Mouse (Mus musculus): Measurements from ENCODE around the gene Tenm4.
A peak's percentile ranks its signal among the peaks of the same experiment; 100 is the strongest.

Gene Tenm4

GRCm38 (mm10) chr7:96242328-96243185 lies 71.5 kb downstream of the Tenm4 start:
- DNase-seq (ENCODE audit: low spot score), result no peak

- no peak for DNase-seq (ENCODE audit: low spot score)
Observed at GRCm38 (mm10) chr7:96244796-96245195, 73.8 kb downstream of the Tenm4 start.

DNA sequence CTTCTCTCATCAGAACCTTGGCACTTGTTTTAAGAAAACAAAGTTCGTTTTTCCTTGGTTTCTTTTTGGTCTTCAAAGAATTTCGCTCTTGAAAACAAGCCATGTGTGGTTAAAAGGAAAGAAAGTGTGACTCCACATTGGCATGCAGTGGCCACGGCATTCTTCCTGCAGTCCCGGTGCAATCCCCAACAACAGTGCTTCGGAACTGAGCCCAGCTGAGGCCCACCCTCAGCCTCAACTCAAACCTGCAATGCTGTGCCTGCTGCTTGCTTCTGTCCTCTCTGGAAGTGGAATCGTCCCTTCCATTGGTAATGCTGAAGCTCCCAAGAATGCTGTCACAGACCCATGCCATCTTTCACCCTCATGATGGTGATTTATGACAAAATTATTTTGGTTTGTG lies 88.6 kb downstream of the Tenm4 start:
- no peak for DNase-seq (ENCODE audit: low spot score)

DNA sequence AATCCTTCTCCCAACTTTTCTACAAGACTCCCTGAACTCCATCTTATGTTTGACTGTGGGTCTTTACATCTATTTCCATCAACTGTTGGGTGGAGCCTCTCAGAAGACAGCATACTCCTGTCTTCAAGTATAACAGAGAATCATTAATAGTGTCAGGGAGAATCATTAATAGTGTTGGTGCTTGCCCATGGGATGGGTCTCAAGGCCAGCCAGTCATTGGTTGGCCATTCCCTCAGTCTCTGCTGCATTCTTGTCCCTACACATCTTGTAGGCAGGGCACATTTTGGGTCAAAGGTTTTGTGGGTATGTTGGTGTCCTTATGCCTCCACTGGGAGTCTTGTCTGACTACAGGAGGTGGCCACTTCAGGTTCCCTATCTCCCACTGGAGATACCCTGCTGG lies 91.1 kb downstream of the Tenm4 start:
- DNase-seq (ENCODE audit: low spot score), result no peak

- DNase-seq (ENCODE audit: low spot score), result no peak
Observed at GRCm38 (mm10) chr7:96265941-96266340, 94.9 kb downstream of the Tenm4 start.

DNA sequence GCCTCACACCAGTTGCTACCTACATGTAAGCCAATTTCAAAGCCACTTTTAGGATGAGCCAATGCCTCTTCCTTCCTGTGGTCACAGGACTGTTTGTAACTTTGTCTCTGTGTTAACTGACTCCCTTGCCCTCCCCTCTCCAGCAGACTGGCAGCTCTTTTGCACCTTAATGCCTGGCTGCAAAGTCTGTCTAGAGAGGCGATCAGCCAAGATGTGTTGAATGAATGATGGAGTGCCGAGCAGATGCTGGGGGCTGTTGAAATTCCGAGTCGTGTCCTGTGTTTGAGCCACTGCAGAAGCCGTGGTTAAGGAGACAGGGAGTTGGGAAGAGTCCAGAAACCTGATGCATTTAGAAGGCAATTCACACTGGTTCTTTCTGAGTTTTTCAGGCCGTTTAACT lies 96.2 kb downstream of the Tenm4 start:
- no peak for DNase-seq (ENCODE audit: low spot score)

- DNase-seq (ENCODE audit: low spot score), result no peak
Observed at GRCm38 (mm10) chr7:96270684-96271083, 99.6 kb downstream of the Tenm4 start.

DNA sequence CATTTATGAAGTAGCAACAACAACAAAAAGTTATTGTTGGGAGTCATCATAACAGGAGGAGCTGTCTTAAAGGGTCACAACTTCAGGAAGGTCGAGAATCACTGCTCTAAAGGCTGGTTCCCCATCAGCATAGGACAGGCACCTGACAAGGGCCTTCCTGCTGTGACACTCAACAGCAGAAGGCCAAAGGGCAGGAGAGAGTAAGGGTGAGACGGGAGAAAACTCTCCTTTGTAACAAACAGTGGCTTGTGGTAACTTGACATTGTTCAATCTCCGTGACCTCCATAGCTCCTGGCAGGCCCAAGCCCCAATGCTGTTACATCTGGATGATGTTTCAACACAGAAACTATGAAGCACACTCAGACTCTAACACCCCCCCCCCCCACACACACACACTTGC lies 101.0 kb downstream of the Tenm4 start:
- no peak for DNase-seq (ENCODE audit: low spot score)

DNA sequence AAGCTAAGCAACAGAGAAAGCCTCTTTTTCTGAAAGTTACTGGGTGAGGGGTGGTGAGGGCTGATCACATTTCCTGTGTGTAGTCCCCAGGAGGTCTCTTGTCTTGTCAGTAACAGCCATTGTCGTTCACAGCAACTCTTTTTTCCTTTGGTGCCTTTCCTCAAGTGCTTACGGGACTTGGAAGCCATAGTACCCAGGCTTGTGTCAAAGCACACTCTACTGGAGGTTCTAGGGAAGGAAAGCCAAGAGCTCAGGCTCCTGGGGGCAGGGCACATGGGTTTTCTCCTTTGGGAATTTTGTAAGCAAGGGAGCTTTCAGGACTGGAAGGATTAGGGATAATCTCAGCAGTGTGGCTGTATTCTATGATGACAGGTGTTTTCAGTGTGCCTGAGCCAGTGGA lies 103.4 kb downstream of the Tenm4 start:
- DNase-seq (ENCODE audit: low spot score), result no peak

DNA sequence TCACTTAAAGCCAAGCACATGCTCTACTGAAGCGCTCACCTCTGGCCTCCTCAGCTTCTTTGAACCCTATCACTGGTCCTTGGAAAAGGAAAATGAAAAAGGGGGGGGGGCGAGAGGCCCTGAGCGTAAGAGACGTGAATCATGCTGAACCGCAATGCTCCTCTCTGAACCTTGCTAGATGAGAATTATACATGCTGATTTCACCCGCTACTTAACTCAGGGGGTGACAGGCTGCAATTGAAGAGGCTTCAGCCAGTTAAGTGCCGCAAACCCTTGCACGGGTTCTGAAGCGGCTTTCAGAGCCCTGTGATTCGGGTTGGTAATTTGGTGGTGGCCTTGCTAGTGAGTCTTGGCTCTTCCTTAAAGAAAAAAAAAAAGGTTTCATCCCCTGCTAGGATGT lies 106.5 kb downstream of the Tenm4 start:
- DNase-seq (ENCODE audit: low spot score), result no peak

GRCm38 (mm10) chr7:96278378-96278777 lies 107.3 kb downstream of the Tenm4 start:
- DNase-seq (ENCODE audit: low spot score), result no peak

DNA sequence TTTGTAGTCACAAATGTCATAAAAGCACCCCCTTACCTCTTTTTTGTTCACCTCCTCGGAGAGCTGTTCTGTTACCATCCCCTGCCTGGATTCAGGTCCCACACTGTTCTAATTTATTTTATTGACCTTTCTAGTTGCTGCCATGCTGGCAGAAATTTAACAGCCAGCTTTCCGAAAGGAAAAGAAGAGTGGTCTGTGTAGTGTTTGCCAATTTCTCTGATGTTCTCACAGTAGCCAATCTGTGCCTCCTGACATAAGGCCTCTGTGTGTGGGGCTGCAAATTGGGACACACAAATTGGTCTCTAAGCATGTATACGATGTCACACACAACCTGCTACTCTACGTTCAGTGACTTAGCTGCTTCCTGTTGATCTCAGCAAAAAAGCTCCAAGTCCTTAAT lies 109.7 kb downstream of the Tenm4 start:
- peak; percentile 12 for DNase-seq (ENCODE audit: low spot score)

GRCm38 (mm10) chr7:96290576-96290975 lies 119.5 kb downstream of the Tenm4 start:
- DNase-seq (ENCODE audit: low spot score), result peak; percentile 82

DNA sequence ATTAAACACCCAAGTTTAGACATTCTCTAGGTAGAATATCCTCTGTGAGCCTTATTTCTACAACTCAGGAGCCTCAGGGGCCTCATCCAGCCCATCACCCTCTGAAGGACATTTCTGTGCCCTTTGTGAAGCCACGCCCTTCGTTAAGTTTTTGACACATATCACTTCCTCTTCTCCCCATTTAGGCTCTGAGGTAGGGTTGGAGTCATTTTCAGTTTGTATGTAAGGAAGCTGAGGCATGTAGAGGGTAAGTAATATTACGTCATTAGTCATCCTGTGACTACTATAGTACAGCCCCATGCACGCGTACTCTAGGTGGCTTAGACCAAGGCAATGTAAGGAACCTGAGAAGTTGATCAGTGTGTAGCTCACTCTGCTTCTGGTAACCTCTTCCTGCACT lies 124.9 kb downstream of the Tenm4 start:
- no peak for DNase-seq (ENCODE audit: low spot score)

- DNase-seq (ENCODE audit: low spot score), result no peak
Observed at GRCm38 (mm10) chr7:96300826-96301397, 129.9 kb downstream of the Tenm4 start.

DNA sequence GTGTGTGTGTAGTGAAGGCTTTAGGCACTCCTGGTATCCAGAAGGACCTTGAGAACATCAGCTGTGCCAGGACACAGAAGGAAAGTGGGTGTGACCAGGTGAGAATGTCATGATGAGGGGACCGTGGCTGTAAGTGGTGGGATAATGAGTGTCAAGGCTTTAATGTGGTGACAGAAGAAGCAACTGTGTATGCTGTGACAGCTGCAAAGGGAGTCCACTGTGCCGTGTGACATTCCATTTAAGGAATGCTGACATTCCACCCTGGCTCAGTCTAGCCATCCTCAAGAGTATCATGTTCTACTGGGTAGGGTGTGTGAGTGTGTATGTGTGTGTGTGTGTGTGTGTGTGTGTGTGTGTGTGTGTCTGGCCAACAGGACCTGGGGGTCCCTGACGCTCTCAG lies 130.8 kb downstream of the Tenm4 start:
- no peak for DNase-seq (ENCODE audit: low spot score)

GRCm38 (mm10) chr7:96303963-96304362 lies 132.9 kb downstream of the Tenm4 start:
- DNase-seq (ENCODE audit: low spot score), result no peak

- DNase-seq (ENCODE audit: low spot score), result no peak
Observed at GRCm38 (mm10) chr7:96305382-96305935, 134.4 kb downstream of the Tenm4 start.

DNA sequence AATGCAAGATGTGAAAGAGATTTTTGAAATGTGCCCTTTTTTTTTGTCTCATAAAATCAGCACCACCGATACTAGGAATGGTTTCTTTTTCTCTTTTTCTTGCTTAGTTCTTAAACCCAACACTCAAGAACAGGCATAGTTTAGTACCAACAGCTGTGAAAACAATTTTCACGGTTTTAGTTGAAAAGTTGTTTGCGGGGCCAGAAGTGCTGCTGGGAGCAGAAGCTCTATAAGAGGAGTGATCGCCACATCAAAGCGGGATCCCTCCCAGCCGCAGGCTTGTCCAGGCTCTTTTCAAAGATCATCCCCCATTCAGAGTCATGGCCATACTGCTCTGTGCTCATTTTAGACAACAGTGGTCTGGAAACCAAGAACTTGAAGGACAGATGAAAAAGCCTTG lies 137.1 kb downstream of the Tenm4 start:
- DNase-seq (ENCODE audit: low spot score), result no peak

- DNase-seq (ENCODE audit: low spot score), result no peak
Observed at GRCm38 (mm10) chr7:96329343-96329742, 158.3 kb downstream of the Tenm4 start.

- DNase-seq (ENCODE audit: low spot score), result no peak
Observed at GRCm38 (mm10) chr7:96331186-96331585, 160.1 kb downstream of the Tenm4 start.

GRCm38 (mm10) chr7:96334361-96334760 lies 163.3 kb downstream of the Tenm4 start:
- no peak for DNase-seq (ENCODE audit: low spot score)

GRCm38 (mm10) chr7:96336376-96336775 lies 165.3 kb downstream of the Tenm4 start:
- no peak for DNase-seq (ENCODE audit: low spot score)
